Mouse (Mus musculus): Measurements from ENCODE around the gene Ndufaf2. TPM values are rescaled to one million over a fixed set of nuclear protein-coding genes. Genes with fewer than 3 reads are reported as not detected.
A peak's percentile ranks its signal among the peaks of the same experiment; 100 is the strongest.

The Ndufaf2 gene
- total RNA-seq, 1 experiment from 2014 or later, result 47.8 TPM

DNA sequence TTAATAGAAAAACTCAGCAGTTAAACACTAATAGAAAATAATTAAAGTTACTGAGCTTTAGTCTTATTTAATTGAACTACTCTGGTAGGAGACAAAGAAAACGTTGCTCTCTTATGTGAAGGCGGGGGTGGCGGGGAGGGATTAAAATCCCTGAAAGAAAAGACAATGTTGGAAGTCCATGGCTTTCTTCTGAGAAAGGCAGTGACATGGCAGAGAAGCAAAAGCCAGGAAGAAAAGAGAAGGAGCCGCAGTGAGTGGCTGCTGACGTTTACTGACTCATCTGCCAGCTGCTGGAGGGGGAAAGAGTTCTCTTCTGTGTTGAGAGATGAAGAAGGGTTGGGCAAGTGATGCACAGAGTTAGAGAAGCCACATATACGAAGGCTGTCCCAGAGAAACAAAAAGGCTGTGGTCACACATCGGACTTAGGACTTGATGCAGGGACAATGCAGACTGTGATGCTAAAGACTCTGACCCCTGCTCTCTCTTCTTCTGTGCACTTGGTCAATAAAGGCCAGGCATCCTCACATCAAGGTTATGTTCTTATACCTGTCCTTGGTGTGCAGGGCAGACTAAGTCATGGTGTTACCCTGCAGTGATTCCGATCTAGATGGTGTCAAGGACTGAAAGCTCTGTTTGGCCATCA is 97.4 kb downstream of the Ndufaf2 start:
- no peak for ATAC-seq (replicated peaks in 1 of 2; ENCODE audit: insufficient read depth in 1 of 2, low FRiP score in 2 of 2, low TSS enrichment in 1 of 2, low read depth in 1 of 2, poor library complexity in 2 of 2, severe bottlenecking in 2 of 2)

DNA sequence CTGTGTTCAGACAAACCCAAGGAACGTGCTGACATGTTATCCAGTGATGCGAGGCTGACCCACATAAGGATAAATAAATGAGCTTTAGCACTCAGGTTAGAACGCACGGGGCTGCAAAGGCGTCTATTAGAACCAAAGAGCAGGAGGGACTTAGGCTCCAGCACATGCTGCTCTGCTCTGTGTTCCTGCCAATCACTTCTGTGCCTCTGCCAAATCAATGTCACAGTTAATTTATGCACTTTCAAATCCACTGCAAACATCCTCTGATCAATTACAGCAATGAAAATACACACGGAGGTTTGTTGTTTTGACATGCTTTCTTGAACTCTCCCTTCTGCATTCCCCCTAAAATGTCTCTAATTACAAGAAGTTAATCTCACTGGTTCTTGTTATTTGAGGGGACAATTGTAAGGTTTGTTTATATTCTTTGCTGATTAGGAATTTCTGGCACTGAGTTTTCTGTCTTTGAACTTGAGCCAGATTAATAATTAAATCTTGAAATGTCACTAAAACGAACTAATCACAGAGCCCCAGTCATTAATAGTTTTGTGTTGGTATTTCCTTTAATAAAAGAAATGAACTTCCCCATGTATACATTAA is 98.0 kb downstream of the Ndufaf2 start:
- ATAC-seq (replicated peaks in 1 of 2; ENCODE audit: insufficient read depth in 1 of 2, low FRiP score in 2 of 2, low TSS enrichment in 1 of 2, low read depth in 1 of 2, poor library complexity in 2 of 2, severe bottlenecking in 2 of 2), result no peak

DNA sequence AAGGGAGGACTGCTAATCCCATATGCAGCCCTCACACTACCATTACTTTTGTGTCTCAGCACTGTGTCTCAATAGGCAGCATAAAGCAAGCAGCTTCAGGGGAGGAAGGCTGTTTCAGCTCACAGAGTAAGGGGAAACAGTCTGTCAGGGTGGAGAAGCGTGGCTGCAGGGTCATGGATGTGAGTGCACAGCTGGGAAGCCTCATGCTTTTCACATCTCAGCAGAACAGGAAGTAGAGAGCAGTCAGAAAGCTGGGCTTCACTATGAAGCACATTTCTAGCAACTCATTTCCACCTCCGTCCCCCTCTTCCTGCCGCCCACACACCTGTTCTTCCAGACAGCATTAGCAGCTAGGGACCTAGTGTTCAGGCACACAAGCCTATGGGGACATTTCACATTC is 101.5 kb downstream of the Ndufaf2 start:
- peak; percentile 69 to 83 for ATAC-seq (replicated peaks in 1 of 2; ENCODE audit: insufficient read depth in 1 of 2, low FRiP score in 2 of 2, low TSS enrichment in 1 of 2, low read depth in 1 of 2, poor library complexity in 2 of 2, severe bottlenecking in 2 of 2)

DNA sequence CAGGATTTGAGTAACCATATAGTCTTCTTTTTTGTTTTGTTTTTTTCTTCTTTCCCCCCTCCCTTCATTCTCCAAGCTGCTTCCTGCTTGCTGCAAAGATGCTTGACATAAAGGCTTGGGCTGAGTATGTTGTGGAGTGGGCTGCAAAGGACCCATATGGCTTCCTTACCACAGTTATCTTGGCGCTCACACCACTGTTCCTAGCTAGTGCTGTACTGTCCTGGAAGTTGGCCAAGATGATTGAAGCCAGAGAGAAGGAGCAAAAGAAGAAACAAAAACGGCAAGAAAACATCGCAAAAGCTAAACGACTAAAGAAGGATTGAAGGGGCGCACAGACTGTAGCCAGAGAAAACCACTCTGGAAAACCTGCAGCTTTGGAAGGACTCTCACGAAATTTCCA is 111.1 kb downstream of the Ndufaf2 start:
- ATAC-seq (replicated peaks in 1 of 2; ENCODE audit: insufficient read depth in 1 of 2, low FRiP score in 2 of 2, low TSS enrichment in 1 of 2, low read depth in 1 of 2, poor library complexity in 2 of 2, severe bottlenecking in 2 of 2), result no peak

DNA sequence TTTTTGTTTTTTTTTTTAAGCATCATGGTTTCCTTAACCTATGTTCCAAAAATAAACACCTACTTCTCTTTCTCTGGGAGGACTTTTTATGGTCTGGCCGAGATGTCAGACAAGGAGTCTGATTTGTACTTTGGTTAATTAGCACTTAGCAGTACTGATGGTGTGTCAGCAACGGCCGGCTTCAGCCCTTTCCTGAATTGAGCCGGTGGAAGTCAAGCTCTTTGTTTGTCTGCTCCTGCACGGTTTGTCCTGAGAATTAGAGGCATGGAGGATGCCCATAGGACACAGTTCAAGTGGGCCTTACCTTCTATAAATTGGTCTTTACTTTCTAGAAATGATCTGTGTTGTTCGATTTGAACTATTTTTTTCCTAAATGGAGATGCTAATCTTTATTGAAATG is 111.5 kb downstream of the Ndufaf2 start:
- no peak for ATAC-seq (replicated peaks in 1 of 2; ENCODE audit: insufficient read depth in 1 of 2, low FRiP score in 2 of 2, low TSS enrichment in 1 of 2, low read depth in 1 of 2, poor library complexity in 2 of 2, severe bottlenecking in 2 of 2)

DNA sequence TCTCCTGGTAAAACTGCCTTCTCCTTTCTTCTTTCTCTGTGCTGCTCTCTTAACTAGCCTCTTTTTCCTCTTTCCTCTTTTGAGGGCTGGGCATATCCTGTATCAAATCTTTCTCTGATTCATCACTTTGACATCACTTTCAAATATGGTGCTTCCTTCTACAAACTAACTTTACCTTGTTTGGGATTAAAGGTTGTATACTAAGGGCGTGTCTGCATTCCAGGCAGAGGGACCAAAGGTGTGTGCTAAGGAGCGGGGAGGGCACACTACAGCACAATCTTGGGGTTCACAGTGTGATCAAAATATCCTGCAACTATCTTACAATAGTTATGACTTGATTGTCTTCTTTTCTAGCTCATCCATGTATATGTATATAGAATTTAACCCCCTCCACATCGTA is 112.4 kb downstream of the Ndufaf2 start:
- ATAC-seq (replicated peaks in 1 of 2; ENCODE audit: insufficient read depth in 1 of 2, low FRiP score in 2 of 2, low TSS enrichment in 1 of 2, low read depth in 1 of 2, poor library complexity in 2 of 2, severe bottlenecking in 2 of 2), result no peak

DNA sequence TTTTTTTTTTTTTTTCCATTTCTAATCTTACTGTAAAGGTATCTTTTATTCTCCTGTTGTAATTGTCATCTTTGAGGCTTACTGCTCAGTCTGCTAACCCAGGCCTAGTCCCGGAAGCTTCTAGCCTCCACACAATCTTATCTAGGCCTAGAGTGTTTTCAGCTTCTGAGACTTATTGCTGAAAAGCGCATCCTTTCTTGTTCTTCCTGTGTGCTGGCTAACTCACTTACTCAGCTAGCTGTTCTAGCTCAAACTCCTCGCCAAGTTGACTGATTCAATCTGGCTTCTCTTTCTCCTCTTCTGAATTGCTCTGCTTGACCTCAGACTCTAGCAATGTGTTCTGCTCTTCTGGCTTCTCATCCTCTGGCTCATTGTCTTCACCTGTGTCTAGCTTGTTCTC is 112.8 kb downstream of the Ndufaf2 start:
- ATAC-seq (replicated peaks in 1 of 2; ENCODE audit: insufficient read depth in 1 of 2, low FRiP score in 2 of 2, low TSS enrichment in 1 of 2, low read depth in 1 of 2, poor library complexity in 2 of 2, severe bottlenecking in 2 of 2), result no peak

DNA sequence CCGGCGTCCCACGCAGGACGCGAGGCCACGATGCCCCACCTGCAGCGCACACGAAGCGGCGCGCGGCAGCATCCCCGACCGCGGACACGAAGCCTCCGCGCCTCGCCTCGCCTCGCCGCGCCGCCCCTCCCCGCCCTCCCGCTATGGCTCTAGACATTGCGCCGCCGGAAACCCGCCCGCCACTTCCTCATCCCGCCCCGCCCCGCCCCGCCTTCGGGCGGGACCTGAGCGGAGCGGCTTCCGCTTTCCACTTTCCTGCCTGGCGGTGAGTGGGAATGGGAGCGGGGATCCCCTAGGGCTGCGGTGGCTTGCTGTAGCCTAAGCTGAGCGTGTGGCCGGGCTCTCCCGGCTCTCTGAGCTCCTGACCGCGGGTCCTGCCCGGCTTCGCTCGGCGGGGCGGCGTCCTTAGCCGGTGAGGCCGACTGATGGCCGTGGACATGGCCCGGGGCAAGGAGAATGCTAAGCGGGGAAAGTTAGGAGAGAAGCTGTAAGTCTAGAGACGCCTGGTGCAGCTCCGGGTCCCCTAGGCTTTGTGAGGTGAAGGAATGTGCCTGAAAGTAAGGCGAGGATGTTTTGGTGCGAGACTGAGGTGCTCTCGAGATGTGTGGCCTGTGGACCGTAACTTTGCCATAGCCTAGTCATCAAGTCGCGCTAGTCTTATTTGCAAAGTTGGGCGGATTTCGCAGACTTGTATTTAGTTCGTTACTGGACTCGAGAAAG is 114.0 kb downstream of the Ndufaf2 start, which contains the start of gene Smim15:
Gene Smim15 (plus strand): TSS at position 225 of the 720 bp plus-strand sequence.
- peak; percentile 65 to 81 for ATAC-seq (replicated peaks in 1 of 2; ENCODE audit: insufficient read depth in 1 of 2, low FRiP score in 2 of 2, low TSS enrichment in 1 of 2, low read depth in 1 of 2, poor library complexity in 2 of 2, severe bottlenecking in 2 of 2)

DNA sequence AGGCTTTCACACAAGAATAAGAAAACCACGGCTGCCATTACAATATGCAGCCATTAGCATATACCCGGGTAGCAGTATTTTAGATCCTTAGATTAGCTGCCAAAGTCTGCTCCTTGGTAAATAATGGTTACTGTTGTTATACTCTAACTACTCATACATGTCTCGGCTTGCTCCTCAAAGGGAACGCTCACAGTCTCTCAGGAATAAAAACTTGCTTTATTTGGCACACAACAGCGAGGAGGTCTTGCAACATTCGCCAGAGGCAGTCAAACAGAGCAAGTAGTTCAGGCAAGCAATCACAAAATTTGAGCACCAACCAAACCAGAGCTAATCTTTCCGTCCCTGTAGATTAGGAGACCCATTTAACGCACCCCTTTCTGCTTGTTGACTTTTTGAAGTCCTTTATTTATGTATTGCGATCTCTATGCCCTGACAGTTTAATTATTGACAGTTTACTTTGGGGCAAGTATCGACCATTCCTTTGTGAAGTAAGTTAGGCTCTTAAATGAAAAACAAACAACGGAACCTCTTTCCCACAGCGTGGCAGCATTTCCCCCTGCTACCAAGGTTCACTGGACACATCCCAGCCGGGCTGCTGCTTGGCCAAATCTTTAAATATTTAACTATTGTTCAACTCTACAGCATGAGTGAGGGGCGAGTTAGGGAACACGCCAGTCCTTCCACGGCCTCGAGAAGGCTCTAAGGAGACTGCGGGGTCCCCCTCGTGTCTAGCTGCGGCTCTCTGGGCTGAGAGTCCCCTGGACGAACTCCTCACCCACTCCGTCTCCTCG is 114.8 kb downstream of the Ndufaf2 start:
- ATAC-seq (replicated peaks in 1 of 2; ENCODE audit: insufficient read depth in 1 of 2, low FRiP score in 2 of 2, low TSS enrichment in 1 of 2, low read depth in 1 of 2, poor library complexity in 2 of 2, severe bottlenecking in 2 of 2), result no peak

DNA sequence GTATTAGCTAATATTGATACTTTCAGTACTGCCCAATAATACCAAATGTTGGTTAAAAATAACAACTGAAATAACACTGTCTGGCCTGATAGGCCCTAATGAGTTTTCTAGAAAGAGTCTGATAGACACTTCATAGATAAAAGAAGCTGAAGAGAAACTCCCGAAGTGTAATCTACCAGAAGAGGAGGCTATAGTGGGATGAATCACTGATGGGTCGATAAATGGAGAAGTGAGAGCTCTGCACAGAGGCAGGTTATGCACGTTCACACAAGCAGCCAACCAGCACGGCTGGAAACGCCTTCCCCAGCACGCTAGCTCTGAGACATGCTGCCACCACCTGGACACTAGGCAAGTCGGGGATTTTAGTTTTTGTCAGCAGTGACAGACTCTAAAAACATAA is 117.1 kb downstream of the Ndufaf2 start:
- peak; percentile 83 to 89 for ATAC-seq (replicated peaks in 1 of 2; ENCODE audit: insufficient read depth in 1 of 2, low FRiP score in 2 of 2, low TSS enrichment in 1 of 2, low read depth in 1 of 2, poor library complexity in 2 of 2, severe bottlenecking in 2 of 2)

DNA sequence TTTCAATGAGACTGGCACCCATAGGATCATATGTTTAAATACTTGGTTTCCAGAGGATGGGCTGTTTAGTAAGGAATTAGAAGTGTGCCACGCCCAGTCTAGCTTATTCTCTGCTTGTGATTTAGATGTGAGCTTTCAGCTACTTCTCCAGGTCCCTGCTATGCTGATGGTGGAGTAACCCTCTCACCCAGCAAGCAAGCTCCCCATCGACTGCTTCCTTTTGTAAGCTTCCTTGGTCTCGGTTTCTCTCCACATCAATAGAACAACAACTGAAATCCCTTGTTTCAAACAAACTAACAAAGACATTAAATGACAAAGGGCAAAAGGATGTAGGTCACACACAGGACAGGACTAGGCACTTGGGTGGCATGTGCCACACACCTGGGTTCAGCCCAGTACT is 118.0 kb downstream of the Ndufaf2 start:
- ATAC-seq (replicated peaks in 1 of 2; ENCODE audit: insufficient read depth in 1 of 2, low FRiP score in 2 of 2, low TSS enrichment in 1 of 2, low read depth in 1 of 2, poor library complexity in 2 of 2, severe bottlenecking in 2 of 2), result no peak

DNA sequence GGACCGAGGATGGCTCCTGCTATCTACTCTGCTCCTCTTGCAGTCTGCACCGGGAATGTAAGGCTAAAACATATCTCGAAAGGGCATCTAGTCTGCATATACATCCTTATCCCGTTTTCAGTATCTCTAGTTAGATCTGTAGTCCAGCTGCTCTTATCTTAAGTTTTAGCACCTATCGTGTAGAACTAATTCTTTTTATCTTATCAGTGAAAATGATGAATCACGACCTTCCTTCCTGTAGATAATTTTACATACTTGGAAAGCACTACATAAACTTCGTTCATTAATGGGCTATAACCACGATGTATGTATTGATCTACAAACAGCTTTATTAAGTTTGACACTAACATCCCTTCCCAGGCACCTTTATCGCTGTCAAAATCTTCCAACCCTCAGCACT is 118.5 kb downstream of the Ndufaf2 start:
- ATAC-seq (replicated peaks in 1 of 2; ENCODE audit: insufficient read depth in 1 of 2, low FRiP score in 2 of 2, low TSS enrichment in 1 of 2, low read depth in 1 of 2, poor library complexity in 2 of 2, severe bottlenecking in 2 of 2), result no peak

DNA sequence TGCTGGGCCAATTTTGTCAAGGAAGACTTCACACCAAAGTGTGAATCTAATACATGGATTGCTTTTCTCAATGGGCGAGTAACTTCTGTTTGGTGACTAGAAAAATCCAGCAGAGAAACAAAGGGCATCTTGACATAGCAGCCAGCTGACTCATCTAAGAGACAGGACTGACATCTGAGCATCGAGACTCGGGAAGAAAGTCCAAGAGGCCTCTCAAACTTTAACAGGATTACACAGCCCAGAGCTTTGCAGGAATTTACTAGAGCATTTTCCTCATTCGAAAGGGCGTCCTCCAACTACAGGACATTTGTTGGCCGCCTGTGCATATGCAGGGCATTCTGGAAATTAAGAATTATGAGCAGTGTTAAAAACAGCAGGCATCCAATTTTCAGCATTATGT is 119.0 kb downstream of the Ndufaf2 start:
- no peak for ATAC-seq (replicated peaks in 1 of 2; ENCODE audit: insufficient read depth in 1 of 2, low FRiP score in 2 of 2, low TSS enrichment in 1 of 2, low read depth in 1 of 2, poor library complexity in 2 of 2, severe bottlenecking in 2 of 2)

DNA sequence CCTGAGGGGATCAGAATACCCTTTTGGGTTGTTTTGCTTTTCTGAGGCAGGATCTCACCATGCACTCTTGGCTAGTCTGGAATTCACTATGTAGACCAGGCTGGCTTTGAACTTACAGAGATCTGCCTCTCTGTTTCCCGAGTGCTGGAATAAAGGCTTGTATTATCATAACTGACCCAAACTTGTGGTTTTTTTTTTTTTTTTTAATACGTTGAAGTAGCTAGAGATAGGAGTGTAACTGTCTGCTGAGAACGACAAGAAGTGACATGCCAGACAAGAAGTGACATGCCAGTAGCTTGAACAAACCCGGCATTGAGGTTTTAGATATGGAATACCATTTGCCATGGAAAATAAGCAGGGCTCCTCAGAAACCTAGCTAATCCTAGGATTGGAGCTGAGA is 125.6 kb downstream of the Ndufaf2 start:
- no peak for ATAC-seq (replicated peaks in 1 of 2; ENCODE audit: insufficient read depth in 1 of 2, low FRiP score in 2 of 2, low TSS enrichment in 1 of 2, low read depth in 1 of 2, poor library complexity in 2 of 2, severe bottlenecking in 2 of 2)

DNA sequence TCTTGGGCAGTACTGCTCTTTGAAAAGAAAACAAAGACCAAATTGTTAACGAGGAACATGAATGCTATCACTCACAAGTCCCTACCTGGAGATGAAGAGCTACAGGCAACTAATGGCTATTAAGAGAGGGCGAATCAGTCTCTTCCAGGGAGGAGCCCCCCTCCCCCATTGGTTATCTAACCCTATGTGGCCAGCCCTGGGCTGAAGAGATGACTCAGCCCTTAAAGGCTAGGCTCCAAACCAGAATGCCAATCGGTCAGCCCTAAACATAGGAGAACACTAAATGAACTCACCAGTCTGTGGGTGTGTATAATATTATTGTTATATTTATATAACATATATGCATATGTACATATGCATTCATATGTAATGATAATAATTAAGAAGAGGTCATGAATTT is 132.6 kb downstream of the Ndufaf2 start:
- ATAC-seq (replicated peaks in 1 of 2; ENCODE audit: insufficient read depth in 1 of 2, low FRiP score in 2 of 2, low TSS enrichment in 1 of 2, low read depth in 1 of 2, poor library complexity in 2 of 2, severe bottlenecking in 2 of 2), result no peak

DNA sequence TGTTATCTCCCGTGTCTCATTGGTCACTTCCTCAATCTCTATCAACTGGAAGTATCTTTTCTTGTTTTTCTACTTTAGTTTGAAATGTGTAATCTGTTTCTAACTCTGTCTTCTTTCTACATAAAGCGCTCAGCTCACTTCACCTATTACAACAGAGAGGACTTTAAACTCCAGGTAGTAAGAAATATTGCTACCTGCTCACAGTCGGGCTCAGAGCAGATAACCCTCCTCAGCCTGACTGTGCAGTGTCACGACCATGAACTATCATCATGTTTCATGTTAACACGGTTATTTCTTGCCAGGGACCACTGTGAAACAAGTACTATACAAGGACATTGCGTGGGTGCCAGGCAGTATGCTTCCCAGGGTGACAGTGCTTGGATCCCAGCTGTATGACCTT is 141.1 kb downstream of the Ndufaf2 start:
- no peak for ATAC-seq (replicated peaks in 1 of 2; ENCODE audit: insufficient read depth in 1 of 2, low FRiP score in 2 of 2, low TSS enrichment in 1 of 2, low read depth in 1 of 2, poor library complexity in 2 of 2, severe bottlenecking in 2 of 2)

DNA sequence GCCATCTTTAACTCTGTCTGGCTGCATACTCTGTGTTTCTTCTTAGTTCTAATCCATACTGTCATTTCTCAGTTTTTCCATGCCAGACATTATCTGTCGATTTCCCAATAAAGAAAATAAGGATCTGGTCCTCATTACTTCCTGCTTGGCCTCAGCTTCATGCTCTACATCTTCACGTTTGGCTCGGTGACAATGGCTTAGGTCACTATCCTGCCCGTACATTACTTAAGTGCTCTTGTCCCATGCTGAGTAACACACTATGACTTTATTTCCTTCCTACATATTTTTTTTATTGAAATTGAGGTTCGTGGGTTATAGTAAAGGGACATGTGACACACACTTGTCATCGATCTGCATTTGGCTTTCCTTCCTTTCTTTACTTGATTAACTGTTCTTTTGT is 143.3 kb downstream of the Ndufaf2 start:
- ATAC-seq (replicated peaks in 1 of 2; ENCODE audit: insufficient read depth in 1 of 2, low FRiP score in 2 of 2, low TSS enrichment in 1 of 2, low read depth in 1 of 2, poor library complexity in 2 of 2, severe bottlenecking in 2 of 2), result no peak

DNA sequence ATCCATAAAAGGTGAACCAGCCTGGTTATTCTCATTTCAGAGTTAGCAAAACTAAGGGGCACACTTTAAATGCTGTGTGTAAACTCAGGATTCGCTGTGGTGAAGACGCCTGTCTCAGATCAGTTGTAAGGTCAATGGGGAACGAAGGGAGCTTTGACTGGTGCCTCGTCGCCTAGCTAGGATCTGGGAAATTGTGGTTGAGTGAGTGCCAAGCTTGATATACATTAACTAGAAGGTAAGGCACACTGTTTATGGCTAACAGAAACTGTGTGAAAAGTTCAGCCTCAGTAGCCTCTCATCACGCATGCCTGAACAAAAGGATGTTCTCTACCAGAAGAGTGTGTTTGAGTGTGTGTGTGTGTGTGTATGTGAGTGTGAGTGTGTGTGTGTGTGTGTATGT is 144.6 kb downstream of the Ndufaf2 start:
- no peak for ATAC-seq (replicated peaks in 1 of 2; ENCODE audit: insufficient read depth in 1 of 2, low FRiP score in 2 of 2, low TSS enrichment in 1 of 2, low read depth in 1 of 2, poor library complexity in 2 of 2, severe bottlenecking in 2 of 2)

Data from hematopoietic stem cell, adult 5-6 weeks (primary cell).